In the genomic region with DNA sequence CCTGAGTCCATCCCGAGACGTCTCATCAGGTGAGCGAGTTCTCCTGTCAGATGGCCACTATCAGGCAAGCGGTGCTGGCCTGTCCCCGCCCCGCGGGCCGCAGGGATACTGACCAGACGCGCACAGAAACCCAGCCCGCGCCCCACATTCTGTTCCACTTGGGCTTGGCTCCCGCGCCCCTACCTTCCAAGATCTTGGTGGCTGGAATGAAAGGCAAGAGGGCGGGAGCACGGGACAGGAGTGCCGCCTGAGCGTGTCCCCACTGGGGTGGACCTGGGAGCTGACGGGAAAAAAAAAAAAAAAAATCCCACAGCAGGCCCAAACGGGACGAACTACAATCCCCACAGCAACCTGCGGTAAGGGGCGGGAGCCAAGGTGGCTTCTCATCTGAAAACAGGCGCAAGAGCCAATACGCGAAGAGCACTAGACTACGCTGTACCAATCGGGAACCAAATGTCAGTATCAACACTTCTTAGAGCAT, we compare ENCODE assay signal across 8 mouse cellular contexts. TPM values are rescaled to one million over a fixed set of nuclear protein-coding genes. Genes with fewer than 3 reads are reported as not detected.
DNase-seq lines count a peak whose midpoint lies in the region; ATAC-seq and TF ChIP-seq lines count a peak whose summit lies in the region.

A gene (minus strand): TSS at position 285 of the 481 bp plus-strand sequence.

- TF ChIP-seq CTCF in gastrocnemius, adult 2 months (IDR thresholded peaks at IDR 0.05) = no peak

- WGBS in hindbrain, embryonic 15.5 days = under 1% methylated on average over 28 of the region's 28 CpGs

- intact Hi-C loops in gastrocnemius, adult 2 months (cut with DNase I) = loop anchor here (10.0 kb wide), 2 partner anchors 393 to 983 kb away; a partner anchor contains a TSS

- H3K27me3 ChIP-seq in hindbrain, embryonic 15.5 days = no peaks in the 10 kb centered on the region

- peak; percentile 95 for DNase-seq in gastrocnemius, adult 2 months
- peak; percentile 72 to 78 for DNase-seq in layer of hippocampus, postnatal 25 days (ENCODE audit: extremely low spot score in 1 of 2, low spot score in 1 of 2)
- peak; percentile 95 for DNase-seq in lung, postnatal 10 days
- peak; percentile 83 for DNase-seq in retina, adult 2 months (ENCODE audit: low read depth, low spot score)
- DNase-seq in thymus, postnatal 14 days = peak; percentile 80

- peaks cover 8% of the 10 kb centered on the region; the same call in 1 of the 2 replicates for H3K4me1 ChIP-seq in hindbrain, embryonic 15.5 days (replicated peaks)

- peak within 1 kb of the TSS; percentile 71 for H3K9ac ChIP-seq in hindbrain, embryonic 15.5 days

- peak within 1 kb of the TSS; percentile 85 for H3K4me2 ChIP-seq in hindbrain, embryonic 15.5 days

- H3K4me3 ChIP-seq in gastrocnemius, adult 2 months = peak within 1 kb of the TSS; percentile 81
- peak within 1 kb of the TSS; percentile 57 for H3K4me3 ChIP-seq in hindbrain, embryonic 15.5 days

- H3K36me3 ChIP-seq in hindbrain, embryonic 15.5 days = no peaks in the 10 kb centered on the region

- peak within 1 kb of the TSS; percentile 91 for H3K27ac ChIP-seq in gastrocnemius, adult 2 months
- peak within 1 kb of the TSS; percentile 73 for H3K27ac ChIP-seq in hindbrain, embryonic 15.5 days (replicated peaks)

- peak; percentile 97 for ATAC-seq in activated CD4-positive, CD25-positive, alpha-beta regulatory T cell, adult 4 months
- peak; percentile 94 for ATAC-seq in common myeloid progenitor, adult 5-6 weeks (replicated peaks; ENCODE audit: low read depth, poor library complexity, severe bottlenecking)
- peak; percentile 98 for ATAC-seq in hindbrain, embryonic 15.5 days (ENCODE audit: low FRiP score, low read depth)

- no peaks in the 10 kb centered on the region for H3K9me3 ChIP-seq in hindbrain, embryonic 15.5 days

RNA-seq across cellular contexts. Expression of the gene that starts here (rescaled TPM):
- polyA plus RNA-seq in activated CD4-positive, CD25-positive, alpha-beta regulatory T cell, adult 4 months (2017; shearing (Covaris generic)) = 1 to 10 TPM; 4.9 to 7.5 TPM
- 6.6 and 7.7 TPM in 2 replicates for total RNA-seq in common myeloid progenitor, adult 5-6 weeks (2017)
- total RNA-seq in gastrocnemius, adult 2 months (2021) = under 1 TPM; 0.79 to 0.95 TPM
- 9.1 and 9.2 TPM in 2 replicates for polyA plus RNA-seq in hindbrain, embryonic 15.5 days (2015; fragmentation: Nextera tagmentation; extraction: Ambion mirVana)
- total RNA-seq in layer of hippocampus, postnatal 25 days (2021) = 1 to 10 TPM; 5.0 to 5.7 TPM

Comparison
In these comparisons a context has a peak if more than half of its experiments do, and no peak if none do; other contexts are left out.
1. Peak in every context shown above with its lines: DNase-seq, ATAC-seq, H3K4me3 ChIP-seq and H3K27ac ChIP-seq.
2. Peak in DNase-seq, H3K4me3 ChIP-seq and H3K27ac ChIP-seq in gastrocnemius, adult 2 months; RNA of the gene not detected or under 1 TPM.